Mouse (Mus musculus) bone marrow macrophage, adult 2 months (primary cell): ENCODE measurements around the gene Cbfa2t3. TPM values are rescaled to one million over a fixed set of nuclear protein-coding genes. Genes with fewer than 3 reads are reported as not detected.

Experiments used
- H3K27ac ChIP-seq: 2 replicates; pipeline ENCODE4 v1.5.1; 2012; ENCODE audit warnings: low read depth, low read length; ENCODE audit not compliant: insufficient read depth
- H3K4me1 ChIP-seq: 2 replicates; pipeline ENCODE4 v1.6.1; 2012; ENCODE audit warnings: low read length; ENCODE audit not compliant: control insufficient read depth, insufficient read depth
- H3K4me3 ChIP-seq: 2 replicates; pipeline ENCODE4 v1.5.1; 2012; ENCODE audit warnings: mild to moderate bottlenecking, low read length, moderate library complexity; ENCODE audit not compliant: insufficient read depth
- CTCF ChIP-seq: IDR thresholded peaks from 2 replicates; pipeline ENCODE4 v1.5.1; 2012; ENCODE audit warnings: low read depth, mild to moderate bottlenecking, low read length, moderate library complexity
- POLR2A ChIP-seq: IDR thresholded peaks from 2 replicates; pipeline ENCODE4 v1.6.1; 2012; ENCODE audit warnings: mild to moderate bottlenecking, low read depth, low read length, borderline replicate concordance
- polyA plus RNA-seq: library from polyadenylated mRNA; stranded (reverse); fragments of >200 nt; gene quantifications from 2 replicates; pipeline ENCODE4 v1.2.4, GENCODE M21; 2012; ENCODE audit not compliant: missing spikeins, insufficient read depth, insufficient read length

Cbfa2t3 gene
- polyA plus RNA-seq, 1 experiment, result 0.95 TPM

DNA sequence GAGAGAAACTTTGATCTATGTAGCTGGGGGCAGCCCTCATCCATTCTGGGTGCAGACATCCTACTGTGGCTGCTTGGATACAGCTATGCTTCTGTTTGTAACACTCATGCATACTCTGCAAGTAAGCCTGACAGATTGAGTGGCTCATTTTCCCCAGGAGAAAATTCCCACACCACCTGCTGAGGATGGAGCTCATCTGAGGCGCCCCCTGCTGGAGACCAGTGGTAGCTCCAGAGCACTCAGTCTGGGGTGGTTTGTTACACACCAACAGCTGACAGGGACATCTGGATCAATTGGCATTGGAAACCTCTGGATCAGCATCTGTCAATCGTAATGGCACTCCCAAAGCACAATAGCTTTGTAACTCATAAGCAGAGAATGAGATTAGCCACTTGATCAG, 38.9 kb downstream of the Cbfa2t3 start:
- Histone ChIP-seq H3K4me3 (no peak overlapping the region), H3K27ac (no peak overlapping the region), H3K4me1 (peaks cover 5% of the 10 kb centered on the region)
- peak; percentile 68 for TF ChIP-seq CTCF
- no peak for TF ChIP-seq POLR2A

- Histone ChIP-seq H3K27ac (no peak overlapping the region), H3K4me3 (no peak overlapping the region), H3K4me1 (no peaks in the 10 kb centered on the region)
- TF ChIP-seq POLR2A, result no peak
- no peak for TF ChIP-seq CTCF
Measured at GRCm38 (mm10) chr8:122658807-122659160, 40.1 kb downstream of the Cbfa2t3 start.

- no peak overlapping the region for H3K27ac ChIP-seq
- H3K4me1 ChIP-seq, result no peaks in the 10 kb centered on the region
- TF ChIP-seq POLR2A, result no peak
- no peak for TF ChIP-seq CTCF
- H3K4me3 ChIP-seq, result no peak overlapping the region
Measured at GRCm38 (mm10) chr8:122658149-122658806, 40.6 kb downstream of the Cbfa2t3 start.

DNA sequence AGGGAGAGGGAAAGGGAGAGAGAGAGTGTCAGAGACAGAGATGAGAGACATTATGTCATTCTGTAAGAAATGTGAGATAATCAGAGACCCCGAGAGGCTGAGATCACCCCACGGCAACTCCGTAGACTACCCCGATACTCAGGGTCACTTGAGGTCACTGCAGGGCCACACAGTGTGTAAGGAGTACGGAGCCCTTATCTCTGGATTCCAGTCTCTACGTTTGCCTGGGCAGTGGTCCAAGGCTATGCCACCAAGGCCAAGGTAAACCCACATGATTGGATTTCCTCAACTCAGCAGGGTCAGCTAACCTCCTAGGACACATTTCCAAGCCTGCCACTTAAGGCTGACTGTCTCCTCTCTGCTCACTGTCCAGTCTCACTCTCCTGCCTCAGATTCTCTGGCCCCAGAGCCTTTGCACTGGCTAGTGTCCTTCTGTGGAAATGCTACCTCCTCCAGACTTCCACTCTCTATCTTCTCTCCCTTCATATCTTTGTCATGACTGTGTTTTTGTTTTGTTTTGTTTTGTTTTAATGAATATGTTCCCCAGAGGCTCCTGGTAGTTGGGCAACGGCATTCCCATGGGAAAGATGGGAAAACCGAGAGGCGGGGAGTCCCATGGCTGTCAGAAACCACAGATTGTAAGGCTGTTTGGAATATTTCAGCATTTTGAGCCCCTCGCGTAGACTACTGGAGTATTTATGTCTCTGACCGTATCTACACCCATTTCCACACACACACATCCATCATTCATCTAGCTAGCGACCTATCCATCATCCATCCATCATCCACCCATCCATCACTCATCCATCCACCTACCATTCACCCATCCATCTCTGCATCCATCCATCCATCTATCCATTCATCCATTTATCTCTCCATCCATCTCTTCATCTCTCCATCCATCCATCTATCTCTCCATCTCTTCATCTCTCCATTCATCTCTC, 42.6 kb downstream of the Cbfa2t3 start:
- no peak overlapping the region for H3K4me3 ChIP-seq
- H3K27ac ChIP-seq, result no peak overlapping the region
- TF ChIP-seq CTCF (no peak), POLR2A (no peak)
- no peaks in the 10 kb centered on the region for H3K4me1 ChIP-seq

DNA sequence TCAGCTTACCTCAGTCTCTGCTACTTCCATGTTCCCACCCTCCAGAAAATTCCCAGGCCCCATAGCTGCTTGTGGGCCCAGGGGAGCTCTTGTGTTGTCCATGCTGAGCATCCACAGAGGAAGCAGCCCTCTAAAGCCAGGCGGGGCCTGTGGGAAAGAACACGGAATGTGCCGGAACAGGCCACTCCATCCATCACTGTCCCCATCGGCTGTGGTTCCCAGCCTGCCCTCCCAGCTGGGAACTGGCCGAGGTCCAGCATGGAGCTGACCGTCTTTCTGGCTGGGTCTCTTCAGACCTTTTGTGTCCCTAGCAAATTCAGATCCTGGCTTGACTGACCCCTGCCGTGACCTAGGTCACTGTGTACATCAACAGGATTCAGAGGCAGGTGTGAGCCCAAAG, 44.1 kb downstream of the Cbfa2t3 start:
- H3K4me3 ChIP-seq, result no peak overlapping the region
- TF ChIP-seq CTCF, result no peak
- no peak for TF ChIP-seq POLR2A
- no peaks in the 10 kb centered on the region for H3K4me1 ChIP-seq
- no peak overlapping the region for H3K27ac ChIP-seq

GRCm38 (mm10) chr8:122652643-122653042, 46.3 kb downstream of the Cbfa2t3 start:
- Histone ChIP-seq H3K4me1 (no peaks in the 10 kb centered on the region), H3K4me3 (no peak overlapping the region), H3K27ac (no peak overlapping the region)
- TF ChIP-seq POLR2A, result no peak
- no peak for TF ChIP-seq CTCF

GRCm38 (mm10) chr8:122651326-122651921, 47.5 kb downstream of the Cbfa2t3 start:
- no peak for TF ChIP-seq CTCF
- no peak for TF ChIP-seq POLR2A
- no peak overlapping the region for H3K4me3 ChIP-seq
- no peaks in the 10 kb centered on the region for H3K4me1 ChIP-seq
- H3K27ac ChIP-seq, result no peak overlapping the region

DNA sequence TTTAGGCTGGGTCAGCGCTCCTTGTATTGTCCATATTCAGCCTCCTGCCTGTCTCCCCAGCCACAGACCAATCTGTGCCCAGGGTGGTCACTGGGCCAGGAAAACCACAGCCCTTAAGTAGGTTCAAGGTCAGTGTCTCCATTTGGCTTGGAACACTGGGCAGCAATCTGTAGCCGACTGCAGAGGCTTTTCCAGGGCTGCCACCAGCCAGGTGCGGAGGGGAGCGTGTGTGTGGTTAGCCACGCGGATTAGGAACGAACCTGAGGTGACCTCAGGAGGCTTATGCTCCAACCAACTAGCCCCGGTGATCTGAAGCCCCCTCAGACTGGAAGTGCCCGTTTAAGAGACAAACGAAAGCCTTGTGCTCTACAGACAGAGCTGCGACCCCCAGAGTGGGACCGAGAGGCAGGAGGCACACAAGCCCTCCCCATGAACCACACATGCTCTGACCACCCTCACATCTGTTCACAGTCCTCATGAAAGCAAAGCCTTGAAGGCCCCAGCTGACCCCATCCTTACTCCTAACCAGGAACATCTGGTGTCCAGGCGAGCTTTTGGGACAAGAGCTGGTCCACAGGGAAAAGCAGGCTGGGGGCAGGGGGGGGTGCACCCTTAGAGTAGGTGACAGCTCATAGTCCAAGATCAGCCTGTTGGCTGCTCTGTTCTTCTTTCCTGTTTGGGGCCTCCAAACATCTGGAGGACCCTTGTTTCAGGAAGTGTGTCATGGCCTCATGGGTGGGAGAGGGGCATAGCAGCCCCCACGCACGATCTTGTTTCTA, 50.5 kb downstream of the Cbfa2t3 start:
- H3K4me1 ChIP-seq, result no peaks in the 10 kb centered on the region
- no peak overlapping the region for H3K27ac ChIP-seq
- no peak overlapping the region for H3K4me3 ChIP-seq
- TF ChIP-seq POLR2A (no peak), CTCF (no peak)

- no peak overlapping the region for H3K4me3 ChIP-seq
- TF ChIP-seq POLR2A (no peak), CTCF (no peak)
- H3K27ac ChIP-seq, result no peak overlapping the region
- H3K4me1 ChIP-seq, result no peaks in the 10 kb centered on the region
Measured at GRCm38 (mm10) chr8:122646337-122646736, 52.6 kb downstream of the Cbfa2t3 start.
